Mouse (Mus musculus): ENCODE data around the gene Lins1. TPM values are rescaled to one million over a fixed set of nuclear protein-coding genes. Genes with fewer than 3 reads are reported as not detected.

Lins1 gene
- polyA plus RNA-seq, 1 experiment from 2014 or later, result 14.5 TPM

Other genes starting within 250 kb of the Lins1 start
- gene Asb7, start 293 bp upstream of the Lins1 start, polyA plus RNA-seq (2015; fragmentation: Nextera tagmentation; extraction: Ambion mirVana), result 12.1 and 12.2 TPM in 2 replicates
- gene Cers3, start 53.6 kb downstream of the Lins1 start, polyA plus RNA-seq (2015; fragmentation: Nextera tagmentation; extraction: Ambion mirVana), result 6.7 and 11.2 TPM in 2 replicates
- 5.2 and 5.6 TPM in 2 replicates for gene Adamts17, start 149.8 kb downstream of the Lins1 start, polyA plus RNA-seq (2015; fragmentation: Nextera tagmentation; extraction: Ambion mirVana)

Measured in stomach, embryonic 15.5 days (tissue).